Mouse (Mus musculus) heart, embryonic 12.5 days (tissue): ENCODE measurements at regions not wholly inside any gene's neighbourhood (a gene's known extent, or its start where the extent isn't known, plus 50 kb on each side); places are given as distances from the start of the nearest gene placed in this dataset.

Source experiments
- ATAC-seq: fragments of 200-750 bp; cut with Nextera tagmentation; 2 replicates; pipeline ENCODE4 v1.8.0; 2017; ENCODE audit warnings: moderate TSS enrichment, moderate library complexity; ENCODE audit not compliant: insufficient number of reproducible peaks, low FRiP score
- H3K27ac ChIP-seq: fragments of 300-500 bp; sonication (generic); 2 replicates; pipeline ENCODE4 v1.5.1; 2016; ENCODE audit warnings: mild to moderate bottlenecking, moderate library complexity; ENCODE audit not compliant: poor library complexity, severe bottlenecking
- H3K27me3 ChIP-seq: fragments of 300-500 bp; sonication (generic); replicated peaks from 2 replicates; pipeline ENCODE4 v1.6.1; 2016; ENCODE audit warnings: mild to moderate bottlenecking, moderate library complexity
- H3K36me3 ChIP-seq: fragments of 300-500 bp; sonication (generic); 2 replicates; pipeline ENCODE4 v1.6.1; 2016; ENCODE audit warnings: mild to moderate bottlenecking, moderate library complexity
- H3K4me1 ChIP-seq: fragments of 300-500 bp; sonication (generic); replicated peaks from 2 replicates; pipeline ENCODE4 v1.6.1; 2016; ENCODE audit warnings: mild to moderate bottlenecking
- H3K4me2 ChIP-seq: fragments of 300-500 bp; sonication (generic); 2 replicates; pipeline ENCODE4 v1.6.1; 2016; ENCODE audit warnings: mild to moderate bottlenecking, moderate library complexity
- H3K4me3 ChIP-seq: fragments of 300-500 bp; sonication (generic); 2 replicates; pipeline ENCODE4 v1.5.1; 2016; ENCODE audit warnings: mild to moderate bottlenecking
- H3K9ac ChIP-seq: fragments of 300-500 bp; sonication (generic); 2 replicates; pipeline ENCODE4 v1.6.1; 2016; ENCODE audit warnings: mild to moderate bottlenecking, moderate library complexity
- H3K9me3 ChIP-seq: fragments of 300-500 bp; sonication (generic); replicated peaks from 2 replicates; pipeline ENCODE4 v1.6.1; 2016; ENCODE audit warnings: mild to moderate bottlenecking, moderate library complexity
- WGBS: fragments of 180-500 bp; shearing (Covaris S2); methylation state at CpG from one replicate; pipeline ENCODE4 v1.1.7; 2016; 5-methylcytosine and 5-hydroxymethylcytosine counted together

- H3K36me3 ChIP-seq = no peaks in the 10 kb centered on the region
- no peak overlapping the region for H3K4me3 ChIP-seq
- no peak for ATAC-seq
- no peaks in the 10 kb centered on the region for H3K4me1 ChIP-seq
- H3K9ac ChIP-seq = no peak overlapping the region
- no peak overlapping the region for H3K27ac ChIP-seq
- no peaks in the 10 kb centered on the region for H3K27me3 ChIP-seq
- H3K4me2 ChIP-seq = no peak overlapping the region
- WGBS = 78% methylated on average over 5 of the region's 5 CpGs
- no peaks in the 10 kb centered on the region for H3K9me3 ChIP-seq
Measured at GRCm38 (mm10) chr1:50622870-50623607, 277.4 kb upstream of the Tmeff2 start.

- ATAC-seq = no peak
- Histone ChIP-seq H3K9me3 (no peaks in the 10 kb centered on the region), H3K9ac (no peak overlapping the region), H3K4me3 (no peak overlapping the region), H3K27me3 (no peaks in the 10 kb centered on the region), H3K4me1 (no peaks in the 10 kb centered on the region), H3K4me2 (no peak overlapping the region), H3K36me3 (no peaks in the 10 kb centered on the region), H3K27ac (no peak overlapping the region)
- WGBS = 46% methylated on average over 4 of the region's 4 CpGs
Measured at GRCm38 (mm10) chr1:50629000-50629399, 271.4 kb upstream of the Tmeff2 start.

GRCm38 (mm10) chr1:50629473-50630071 is 270.9 kb upstream of the Tmeff2 start:
- no peak overlapping the region for H3K4me3 ChIP-seq
- H3K4me2 ChIP-seq = no peak overlapping the region
- H3K36me3 ChIP-seq = no peaks in the 10 kb centered on the region
- H3K9me3 ChIP-seq = no peaks in the 10 kb centered on the region
- no peaks in the 10 kb centered on the region for H3K27me3 ChIP-seq
- no peak overlapping the region for H3K27ac ChIP-seq
- WGBS = 68% methylated on average over 3 of the region's 3 CpGs
- no peaks in the 10 kb centered on the region for H3K4me1 ChIP-seq
- H3K9ac ChIP-seq = no peak overlapping the region
- no peak for ATAC-seq

GRCm38 (mm10) chr1:50637992-50638391 is 262.5 kb upstream of the Tmeff2 start:
- Histone ChIP-seq H3K4me2 (no peak overlapping the region), H3K27ac (no peak overlapping the region), H3K4me1 (no peaks in the 10 kb centered on the region), H3K9me3 (no peaks in the 10 kb centered on the region), H3K4me3 (no peak overlapping the region), H3K9ac (no peak overlapping the region), H3K27me3 (no peaks in the 10 kb centered on the region), H3K36me3 (no peaks in the 10 kb centered on the region)
- no peak for ATAC-seq
- 76% methylated on average over 1 of the region's 1 CpGs for WGBS

- Histone ChIP-seq H3K36me3 (no peaks in the 10 kb centered on the region), H3K4me1 (no peaks in the 10 kb centered on the region), H3K27ac (no peak overlapping the region), H3K4me3 (no peak overlapping the region), H3K4me2 (no peak overlapping the region), H3K9ac (no peak overlapping the region), H3K9me3 (no peaks in the 10 kb centered on the region), H3K27me3 (no peaks in the 10 kb centered on the region)
- 60% methylated on average over 2 of the region's 2 CpGs for WGBS
- no peak for ATAC-seq
Measured at GRCm38 (mm10) chr1:50646931-50647674, 253.3 kb upstream of the Tmeff2 start.

- Histone ChIP-seq H3K4me2 (no peak overlapping the region), H3K27me3 (no peaks in the 10 kb centered on the region), H3K36me3 (no peaks in the 10 kb centered on the region), H3K27ac (no peak overlapping the region), H3K9me3 (no peaks in the 10 kb centered on the region), H3K4me3 (no peak overlapping the region), H3K4me1 (no peaks in the 10 kb centered on the region), H3K9ac (no peak overlapping the region)
- ATAC-seq = no peak
- WGBS = 54% methylated on average over 3 of the region's 3 CpGs
Measured at GRCm38 (mm10) chr1:50651974-50652665, 248.3 kb upstream of the Tmeff2 start.

- Histone ChIP-seq H3K27ac (no peak overlapping the region), H3K27me3 (no peaks in the 10 kb centered on the region), H3K9ac (no peak overlapping the region), H3K9me3 (no peaks in the 10 kb centered on the region), H3K36me3 (no peaks in the 10 kb centered on the region), H3K4me3 (no peak overlapping the region), H3K4me1 (no peaks in the 10 kb centered on the region), H3K4me2 (no peak overlapping the region)
- no peak for ATAC-seq
- WGBS = 84% methylated on average over 3 of the region's 3 CpGs
Measured at GRCm38 (mm10) chr1:50665139-50665538, 235.3 kb upstream of the Tmeff2 start.

GRCm38 (mm10) chr1:50682971-50683370 is 217.5 kb upstream of the Tmeff2 start:
- Histone ChIP-seq H3K9ac (no peak overlapping the region), H3K4me2 (no peak overlapping the region), H3K9me3 (no peaks in the 10 kb centered on the region), H3K4me3 (no peak overlapping the region), H3K4me1 (no peaks in the 10 kb centered on the region), H3K27ac (no peak overlapping the region), H3K27me3 (no peaks in the 10 kb centered on the region), H3K36me3 (no peaks in the 10 kb centered on the region)
- ATAC-seq = no peak
- 53% methylated on average over 3 of the region's 3 CpGs for WGBS

- Histone ChIP-seq H3K9me3 (no peaks in the 10 kb centered on the region), H3K4me3 (no peak overlapping the region), H3K36me3 (no peaks in the 10 kb centered on the region), H3K27me3 (no peaks in the 10 kb centered on the region), H3K27ac (no peak overlapping the region), H3K4me1 (no peaks in the 10 kb centered on the region), H3K9ac (no peak overlapping the region), H3K4me2 (no peak overlapping the region)
- WGBS = 63% methylated on average over 2 of the region's 2 CpGs
- ATAC-seq = no peak
Measured at GRCm38 (mm10) chr1:50685361-50685760, 215.1 kb upstream of the Tmeff2 start.

- 26% methylated on average over 1 of the region's 1 CpGs for WGBS
- Histone ChIP-seq H3K4me3 (no peak overlapping the region), H3K36me3 (no peaks in the 10 kb centered on the region), H3K4me1 (peaks cover 11% of the 10 kb centered on the region; the same call in 1 of the 2 replicates), H3K4me2 (no peak overlapping the region), H3K27ac (peak overlapping the region; percentile 66), H3K9me3 (no peaks in the 10 kb centered on the region), H3K27me3 (no peaks in the 10 kb centered on the region), H3K9ac (no peak overlapping the region)
- peak; percentile 45; the same call in 1 of the 2 replicates for ATAC-seq
Measured at GRCm38 (mm10) chr1:50696916-50697315, 203.5 kb upstream of the Tmeff2 start.
